Mouse (Mus musculus) urinary bladder, adult 2 months (tissue): ENCODE data around the gene Meiob. TPM values are rescaled to one million over a fixed set of nuclear protein-coding genes. Genes with fewer than 3 reads are reported as not detected.

Source experiments
- DNase-seq: peaks from one replicate; pipeline ENCODE4 v3.0.0; 2022; ENCODE audit warnings: low spot score
- polyA plus RNA-seq: library from polyadenylated mRNA; depleted of rRNA; stranded (reverse); fragments of >200 nt; gene quantifications from 2 replicates; pipeline ENCODE4 v1.2.3, GENCODE M21; 2012; rRNA removed

Gene Meiob
- polyA plus RNA-seq: 0.75 and 0.83 TPM in 2 replicates

DNA sequence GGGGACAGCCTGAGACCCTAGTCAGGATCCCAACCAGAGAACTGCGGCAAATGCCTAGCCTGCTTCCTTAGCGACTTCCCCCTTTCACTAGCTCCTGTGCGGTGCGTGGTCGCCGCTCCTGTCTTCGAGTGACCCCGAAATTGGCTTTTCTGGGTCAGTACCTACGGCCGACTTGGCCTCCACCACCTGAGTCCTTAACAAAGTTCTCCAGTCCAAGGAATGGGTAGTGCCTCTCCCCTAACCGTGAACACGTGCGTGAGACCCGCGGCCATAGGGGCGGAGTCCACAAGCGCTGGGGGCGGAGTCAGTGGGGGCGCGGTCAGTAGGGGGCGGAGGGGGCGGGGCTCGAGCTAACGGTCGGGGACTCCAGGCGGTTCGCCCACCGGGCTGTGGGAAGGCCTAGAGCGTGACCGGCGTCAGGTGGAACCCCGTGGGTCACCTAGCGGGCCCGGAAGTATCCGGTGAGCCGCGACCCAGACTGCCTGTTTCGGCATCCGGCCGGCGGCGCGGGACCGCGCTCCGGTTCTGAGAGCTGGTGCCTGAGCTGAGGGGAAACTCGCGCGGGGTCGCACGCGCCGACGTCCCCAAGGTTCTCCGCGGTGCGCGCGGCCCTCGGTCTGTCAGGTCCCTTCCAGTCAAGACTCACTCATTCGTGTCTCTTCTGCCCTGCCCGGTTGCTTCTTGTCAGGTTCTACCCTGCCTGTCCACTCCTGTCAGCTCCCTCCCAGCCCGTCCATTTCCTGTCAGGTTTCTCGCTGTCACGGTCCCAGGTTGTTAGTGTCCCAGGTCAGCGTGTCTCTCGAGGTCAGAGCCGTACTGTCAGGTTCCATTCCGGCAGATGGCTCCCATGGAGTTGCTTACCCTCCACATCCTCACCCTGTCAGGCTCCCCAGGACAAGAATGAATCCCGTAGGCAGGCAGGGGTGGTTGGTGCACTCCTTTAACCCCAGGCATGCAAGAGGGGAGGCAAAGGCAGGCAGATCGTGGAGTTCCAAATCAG is at the start of gene Meiob:
Gene Meiob (plus strand): TSS at position 338 of the 1,000 bp plus-strand sequence.
- DNase-seq: peak; percentile 36

DNA sequence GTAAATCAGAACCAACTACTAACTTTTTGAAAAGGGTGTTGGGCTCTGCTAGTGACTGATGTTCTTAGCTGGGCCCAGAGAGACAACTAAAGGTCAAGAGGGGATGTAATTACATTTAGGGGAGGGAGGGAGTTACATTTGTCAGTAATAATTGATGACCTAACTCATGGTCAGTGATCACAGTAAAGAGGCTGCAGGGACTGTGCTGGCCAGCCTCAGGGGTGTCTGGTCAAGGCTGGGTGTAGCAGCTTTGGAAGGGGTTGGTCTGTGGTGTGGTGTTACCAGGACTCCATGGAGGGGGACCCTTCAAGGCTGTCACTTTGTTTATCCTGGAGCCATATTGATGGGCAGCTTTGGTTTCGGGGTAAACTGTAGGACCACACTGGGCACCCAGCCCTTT is 46.7 kb upstream of the Meiob start:
- no peak for DNase-seq

DNA sequence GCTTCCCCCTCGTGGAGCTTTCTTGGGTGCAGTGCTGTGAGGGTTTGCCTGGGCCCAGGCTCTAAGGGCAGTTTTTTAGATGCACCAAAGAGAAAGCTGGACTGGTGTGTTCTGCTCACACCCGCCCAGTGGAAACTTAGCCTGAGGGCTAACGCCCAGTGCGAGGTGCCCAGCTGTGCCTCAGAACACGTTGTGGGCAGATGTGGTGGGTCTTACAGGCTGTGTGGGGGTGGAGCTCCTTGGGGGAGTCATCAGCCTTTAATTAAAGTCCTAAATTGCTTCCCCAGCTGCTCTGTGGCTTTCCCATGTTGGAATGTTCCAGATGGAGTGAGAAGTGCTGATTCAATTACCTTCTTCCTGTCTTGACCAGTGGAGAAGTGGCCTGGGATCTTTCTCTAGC is 43.0 kb upstream of the Meiob start:
- DNase-seq: no peak

DNA sequence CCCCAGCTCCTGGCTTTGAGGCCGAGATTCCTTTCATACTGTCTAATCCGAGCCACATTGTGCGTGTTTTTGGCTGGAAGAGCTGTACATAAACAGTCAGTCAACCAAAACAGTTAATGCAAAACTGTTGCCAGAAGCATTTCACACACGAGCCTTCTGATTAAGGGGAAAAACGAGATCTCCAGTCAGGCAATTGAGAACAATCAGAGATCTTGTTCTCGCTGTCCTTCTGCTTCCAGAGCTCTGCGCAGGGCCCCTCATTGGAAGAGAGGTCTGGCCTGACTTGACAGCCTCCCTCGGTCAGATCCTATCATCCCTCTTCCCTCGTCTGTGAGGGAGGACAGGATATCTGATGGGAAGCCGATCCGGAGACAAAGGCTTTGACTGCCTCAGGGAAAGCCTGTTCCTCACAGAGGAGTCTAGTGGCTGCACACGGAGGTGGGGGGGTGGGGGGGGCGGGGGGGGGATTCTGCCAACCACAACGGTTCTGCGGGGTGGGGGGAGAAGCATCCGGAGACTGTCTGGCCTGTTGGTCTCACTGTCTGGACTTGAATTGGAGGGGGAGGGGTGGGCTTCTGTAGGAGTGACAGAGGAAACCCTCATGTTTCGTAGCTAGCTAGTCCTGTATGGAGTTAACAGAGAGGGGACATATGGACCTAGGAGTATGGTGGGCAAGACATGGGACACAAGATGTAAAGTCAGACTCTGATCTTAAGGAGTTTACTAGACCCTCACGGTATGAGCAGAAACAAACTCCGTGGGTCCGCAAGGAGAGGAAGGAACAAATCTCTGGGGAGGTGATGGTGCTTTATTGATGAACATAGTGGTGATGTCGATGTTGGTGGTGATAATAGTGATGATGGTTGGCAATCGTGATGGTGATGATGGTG is 38.8 kb upstream of the Meiob start:
- DNase-seq: no peak

DNA sequence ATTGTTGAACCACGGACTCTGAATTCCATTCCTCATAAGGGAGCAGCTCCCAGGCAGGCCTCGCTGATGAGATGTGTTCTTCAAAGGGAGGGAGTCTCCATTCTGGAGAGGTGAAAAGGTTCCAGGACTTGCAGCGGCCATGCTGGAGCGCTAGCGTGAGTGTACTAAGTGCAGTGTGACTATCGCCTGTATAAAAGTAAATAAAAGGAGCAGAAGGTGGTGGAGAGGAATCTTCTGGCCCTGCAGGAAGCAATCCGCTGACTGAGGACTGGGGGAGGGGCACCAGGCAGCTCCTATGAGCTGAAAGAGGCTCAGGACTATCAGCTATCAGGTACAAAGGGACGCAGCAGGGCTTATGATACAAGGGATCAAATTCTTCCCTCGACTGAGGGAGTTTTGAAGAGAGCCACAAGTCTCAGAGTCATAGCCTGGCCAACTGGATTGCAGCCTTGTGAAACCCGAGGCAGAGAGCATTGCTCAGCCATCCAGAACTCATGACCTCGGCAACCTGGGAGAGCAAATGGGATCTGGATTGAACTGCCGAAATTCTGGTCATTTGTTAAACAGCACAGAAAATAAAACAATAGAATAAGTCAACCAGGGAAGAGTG is 37.7 kb upstream of the Meiob start:
- no peak for DNase-seq

DNA sequence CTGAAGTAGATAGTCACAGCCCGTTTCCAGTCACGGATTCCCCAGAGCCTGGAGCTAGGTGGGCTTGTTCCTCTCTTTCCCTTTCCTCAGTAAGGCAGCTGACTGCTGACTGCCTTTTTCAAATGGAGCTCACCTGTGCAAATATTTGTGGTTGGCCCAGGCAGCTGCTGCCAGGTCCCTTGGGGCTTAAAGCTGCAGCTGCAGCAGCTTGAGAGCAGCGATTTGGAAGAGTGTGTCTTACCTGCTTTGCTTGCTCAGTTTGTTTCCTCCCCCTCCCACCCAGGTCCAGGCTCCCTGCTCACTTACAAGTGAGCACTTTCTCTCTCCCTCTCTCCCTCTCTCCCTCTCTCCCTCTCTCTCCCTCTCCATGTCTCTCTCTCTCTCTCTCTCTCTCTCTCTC is 34.9 kb upstream of the Meiob start:
- no peak for DNase-seq

DNA sequence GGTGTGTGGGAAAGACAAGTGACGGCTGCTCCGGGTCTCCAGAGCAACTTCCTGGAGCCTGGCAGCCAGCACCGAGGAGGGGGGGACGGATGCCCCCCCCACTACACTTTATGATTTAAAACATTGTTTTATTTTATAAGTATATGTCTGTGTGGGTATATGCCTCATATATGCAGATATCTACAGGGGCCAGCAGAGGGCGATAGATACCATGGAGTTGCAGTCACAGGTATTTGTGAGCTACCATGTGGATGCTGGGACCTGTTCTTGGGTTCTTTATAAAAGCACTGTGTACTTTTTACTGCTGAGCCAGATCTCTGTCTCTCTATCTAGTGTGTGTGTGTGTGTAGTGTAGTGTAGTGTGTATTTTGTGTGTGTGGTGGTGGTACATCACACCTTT is 30.8 kb upstream of the Meiob start:
- no peak for DNase-seq

DNA sequence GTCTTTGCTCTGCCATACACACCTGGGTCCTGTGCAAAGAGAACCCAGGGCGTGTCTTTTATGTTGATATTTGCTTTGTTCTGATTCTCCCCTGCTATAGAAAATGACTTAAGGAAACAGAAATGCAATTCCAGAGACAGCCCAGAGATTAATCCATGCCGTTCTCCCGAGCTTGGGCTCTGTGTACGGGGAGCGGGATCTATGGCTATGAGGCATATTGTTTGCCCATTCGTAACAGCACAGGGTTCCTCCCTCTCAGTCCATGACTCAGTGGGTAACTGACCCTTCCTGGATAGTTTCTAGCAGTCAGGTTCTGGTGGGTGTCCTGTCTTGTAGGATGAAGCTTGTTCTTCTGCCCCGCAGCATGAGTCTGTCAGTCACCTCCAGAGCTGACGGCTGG is 28.9 kb upstream of the Meiob start:
- DNase-seq: no peak

DNA sequence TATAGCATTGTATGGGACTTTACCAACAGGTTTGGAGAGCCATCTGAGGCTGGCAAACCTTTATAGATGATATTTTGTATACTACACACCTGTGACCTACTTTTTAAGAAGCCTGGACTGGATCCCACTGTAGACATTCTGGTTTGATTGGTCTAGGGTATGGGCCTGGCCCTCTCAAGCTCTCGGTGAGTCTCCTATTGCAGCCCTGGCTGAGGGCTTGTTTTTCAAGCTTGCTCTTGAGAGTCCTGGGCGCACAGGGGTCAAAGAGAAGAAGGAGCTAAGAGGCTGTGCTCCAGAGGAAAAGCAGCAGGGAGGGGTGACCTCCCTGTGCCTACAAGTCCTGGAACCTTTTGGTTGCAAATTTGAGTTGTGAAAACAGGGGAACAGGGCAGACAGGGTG is 27.0 kb upstream of the Meiob start:
- DNase-seq: no peak

DNA sequence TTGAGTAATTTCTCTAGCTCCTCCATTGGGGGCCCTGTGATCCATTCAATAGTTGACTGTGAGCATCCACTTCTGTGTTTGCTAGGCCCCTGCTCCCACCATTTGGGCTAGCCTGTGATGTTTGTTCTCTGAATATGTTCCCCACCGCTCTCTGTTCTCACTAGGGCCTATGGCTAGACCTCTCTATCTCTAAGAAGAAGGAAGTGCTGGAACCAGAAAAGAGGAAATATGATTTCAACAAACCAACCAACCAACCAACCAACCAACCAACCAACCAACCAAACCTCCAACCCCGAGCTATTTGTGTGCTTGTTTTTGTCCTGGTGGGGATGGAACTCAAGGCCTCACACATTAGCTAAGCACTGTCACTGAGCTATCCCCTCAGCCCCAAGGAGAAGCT is 23.3 kb upstream of the Meiob start:
- DNase-seq: no peak

DNA sequence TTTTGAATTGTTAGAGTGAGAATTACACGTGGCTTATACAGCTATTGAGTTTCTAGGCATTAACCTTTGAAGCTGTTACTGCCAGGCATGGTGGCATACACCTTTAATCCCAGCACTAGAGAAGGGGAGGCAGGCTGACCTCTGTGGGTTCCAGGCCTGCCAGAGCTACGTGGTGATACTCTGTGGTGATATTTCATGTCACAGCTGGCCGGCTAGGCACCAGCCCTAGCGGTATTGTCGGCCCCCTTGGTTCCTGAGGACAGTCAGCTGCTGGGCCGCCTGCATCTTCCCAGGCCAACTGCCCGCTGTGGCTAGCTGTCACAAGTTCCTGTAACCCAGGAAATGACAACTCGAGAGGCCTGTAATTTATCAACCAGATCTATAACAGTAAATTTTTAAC is 11.9 kb upstream of the Meiob start:
- no peak for DNase-seq

DNA sequence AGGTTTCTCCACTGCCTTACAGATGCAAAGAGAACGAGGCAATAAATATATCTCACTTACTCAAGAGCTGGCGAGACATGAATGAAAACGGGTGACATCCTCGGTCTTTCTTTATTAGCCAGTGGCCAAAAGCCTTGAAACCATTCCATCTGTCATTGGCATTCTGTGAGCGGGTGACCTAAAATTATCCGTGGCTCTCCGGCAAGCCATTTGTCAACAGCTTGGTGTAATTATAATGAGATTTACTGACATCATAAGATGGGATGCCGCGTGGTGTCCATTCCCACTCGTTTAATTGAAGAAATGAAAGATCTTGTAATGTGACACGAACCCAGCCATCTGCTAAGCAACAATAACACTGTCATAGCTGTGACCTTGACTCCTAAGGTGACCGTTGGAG is 9.3 kb upstream of the Meiob start:
- DNase-seq: no peak

DNA sequence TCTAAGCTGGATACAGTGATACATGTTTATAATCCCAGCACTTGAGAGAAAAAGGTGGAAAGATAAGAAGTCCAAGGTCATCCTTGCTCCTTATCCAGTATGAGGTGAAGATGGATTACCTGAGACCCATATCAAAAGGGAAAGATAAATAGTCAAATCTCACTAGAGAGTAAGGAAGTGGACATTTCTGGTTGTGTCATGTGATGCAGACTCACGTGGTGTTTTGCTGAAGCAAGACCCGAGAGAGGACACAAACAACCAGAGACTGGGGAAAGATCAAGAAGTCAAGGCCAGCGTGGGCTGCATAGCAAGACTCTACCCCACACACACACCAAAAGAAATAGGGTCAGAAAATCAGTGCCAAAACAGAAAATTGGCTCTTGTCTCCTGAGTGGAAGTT is 7.1 kb upstream of the Meiob start:
- no peak for DNase-seq

DNA sequence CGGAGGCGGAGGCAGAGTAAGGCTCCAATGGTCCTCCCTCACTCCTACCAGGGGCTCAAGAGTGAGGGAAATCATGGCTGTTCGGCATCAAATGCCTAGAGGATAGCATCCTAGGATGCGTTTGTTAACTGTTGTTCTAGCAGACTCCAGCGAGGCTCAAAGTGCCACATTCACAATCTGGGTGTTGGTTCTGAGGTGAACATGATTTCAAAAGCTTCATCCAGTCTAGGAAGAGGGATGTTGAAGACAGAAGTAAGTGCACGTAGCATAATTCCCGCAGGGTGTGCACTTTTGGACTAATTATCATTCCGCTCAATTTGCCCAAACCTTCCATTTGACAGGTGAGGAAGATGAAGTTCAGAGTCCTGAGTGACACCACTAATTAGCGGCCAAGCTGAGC is 5.9 kb upstream of the Meiob start:
- DNase-seq: no peak

DNA sequence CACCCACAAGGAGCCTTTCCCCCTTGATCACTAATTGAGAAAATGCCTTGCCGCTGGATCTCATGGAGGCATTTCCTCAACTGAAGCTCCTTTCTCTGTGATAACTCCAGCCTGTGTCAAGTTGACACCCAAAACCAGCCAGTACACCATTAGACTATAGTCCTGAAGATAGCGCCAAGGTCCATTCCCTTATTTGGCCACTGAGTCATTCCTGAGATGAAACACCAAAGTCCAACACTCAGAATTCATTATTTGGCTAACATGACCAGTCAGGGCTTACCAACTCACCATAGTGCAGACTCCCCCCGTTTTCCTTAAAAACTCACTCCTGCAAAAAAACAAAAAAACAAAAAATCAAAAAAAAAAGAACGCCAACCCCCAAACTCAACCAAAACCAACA is 4.6 kb upstream of the Meiob start:
- DNase-seq: no peak

DNA sequence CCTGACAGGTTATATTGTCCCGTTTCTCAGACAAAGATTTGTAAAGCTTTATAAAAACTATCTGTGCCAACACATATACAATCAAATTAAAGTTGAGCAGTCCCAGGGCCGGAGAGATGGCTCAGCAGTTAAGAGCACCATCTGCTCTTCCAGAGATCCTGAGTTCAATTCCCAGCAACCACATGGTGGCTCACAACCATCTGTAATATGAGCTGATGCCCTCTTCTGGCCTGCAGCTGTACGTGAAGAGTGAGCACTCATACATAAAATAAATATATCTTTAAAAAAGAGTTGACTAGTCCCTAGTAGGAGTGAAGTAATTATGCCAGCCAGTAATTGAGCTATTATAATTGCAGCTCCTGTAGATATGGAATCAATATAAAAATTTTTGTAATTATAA is 3.6 kb upstream of the Meiob start:
- no peak for DNase-seq

DNA sequence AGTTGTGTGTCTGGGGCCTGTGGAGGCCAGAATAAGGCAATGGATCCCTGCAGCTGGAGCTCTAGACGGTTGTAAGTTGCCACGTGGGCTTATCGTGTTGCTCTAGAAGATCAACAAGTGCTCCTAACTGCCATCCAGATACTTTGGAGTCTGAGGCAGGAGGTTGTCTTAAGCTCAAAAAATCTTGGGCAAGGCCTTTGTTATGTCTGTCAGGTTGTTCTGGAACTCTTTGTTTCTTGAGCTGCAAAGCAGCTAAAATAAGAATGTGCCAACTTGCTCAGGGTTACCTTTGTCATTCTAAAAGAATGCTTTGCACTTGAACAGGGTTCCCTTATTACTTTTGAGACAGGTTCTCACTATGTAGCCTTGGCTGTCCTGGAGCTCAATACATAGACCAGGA is 7.1 kb downstream of the Meiob start:
- no peak for DNase-seq

DNA sequence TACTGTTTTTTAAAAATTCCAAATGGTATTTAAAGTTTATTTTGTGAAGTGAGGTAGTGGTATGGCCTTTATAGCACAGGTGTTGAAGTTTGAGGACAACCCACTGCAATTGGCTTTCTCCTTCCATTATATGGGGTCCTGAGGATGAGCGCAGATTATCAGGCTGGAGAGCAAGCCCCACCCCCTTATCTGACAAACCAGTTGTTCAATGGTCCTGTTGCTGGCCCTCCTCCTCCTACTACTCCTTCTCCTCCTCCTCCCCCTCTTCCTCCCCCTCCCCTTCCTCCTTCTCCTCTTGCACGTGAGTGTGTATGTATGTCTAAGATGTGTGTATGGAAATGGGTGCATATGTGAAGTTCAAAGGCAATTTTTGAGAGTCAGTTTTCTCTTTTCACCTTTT is 8.1 kb downstream of the Meiob start:
- no peak for DNase-seq

DNA sequence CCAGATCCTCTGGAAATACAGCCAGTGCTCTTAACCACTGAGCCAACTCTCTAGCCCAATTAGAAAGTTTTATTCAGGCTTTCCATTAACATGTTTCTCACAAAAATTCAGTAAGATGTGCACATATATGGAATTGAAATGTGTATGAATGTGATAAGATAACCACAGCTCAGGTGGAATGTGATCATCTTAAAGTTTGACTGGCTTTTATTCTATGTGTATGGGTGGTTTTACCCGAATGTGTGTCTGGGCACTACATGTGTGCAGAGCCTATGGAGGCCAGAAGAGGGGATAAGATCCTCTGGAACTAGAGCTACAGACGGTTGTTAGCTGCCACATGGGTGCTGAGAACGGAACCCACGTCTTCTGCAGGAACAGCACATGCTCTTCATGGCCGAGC is 11.2 kb downstream of the Meiob start:
- DNase-seq: no peak

DNA sequence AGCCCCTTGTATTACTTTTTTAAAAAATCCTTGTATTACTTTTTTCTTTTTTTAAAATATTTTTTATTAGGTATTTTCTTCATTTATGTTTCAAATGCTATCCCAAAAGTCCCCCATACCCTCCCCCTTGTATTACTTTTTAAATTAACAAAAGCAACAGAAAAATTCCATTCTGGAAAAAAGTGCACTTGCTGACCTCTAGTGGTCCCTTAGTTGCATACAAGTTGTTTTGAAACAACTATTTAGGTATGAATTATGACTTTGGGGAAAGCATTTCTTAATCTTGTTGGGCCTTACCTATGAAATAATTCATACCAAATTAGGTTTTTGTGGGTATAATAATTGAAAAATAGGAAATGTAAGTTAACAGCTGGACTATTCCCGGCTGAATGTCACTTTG is 13.4 kb downstream of the Meiob start:
- no peak for DNase-seq

DNA sequence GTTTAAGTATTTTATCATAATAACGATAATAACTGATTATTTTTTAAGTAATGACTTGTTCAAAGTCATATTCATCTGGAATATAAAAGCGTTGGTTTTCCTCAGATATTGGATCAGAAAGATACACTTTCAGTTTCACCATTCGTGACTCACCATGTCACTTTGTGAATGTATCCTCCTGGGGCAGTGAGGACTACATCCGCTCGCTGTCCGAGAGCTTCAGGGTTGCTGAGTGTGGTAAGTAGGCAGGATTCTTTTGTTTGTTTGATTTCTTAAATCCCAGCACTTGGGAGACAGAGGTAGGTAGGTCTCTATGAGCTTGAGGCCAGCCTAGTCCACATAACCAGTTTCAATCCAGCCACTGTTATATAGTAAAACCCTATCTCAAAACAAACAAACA is 14.1 kb downstream of the Meiob start:
- no peak for DNase-seq

DNA sequence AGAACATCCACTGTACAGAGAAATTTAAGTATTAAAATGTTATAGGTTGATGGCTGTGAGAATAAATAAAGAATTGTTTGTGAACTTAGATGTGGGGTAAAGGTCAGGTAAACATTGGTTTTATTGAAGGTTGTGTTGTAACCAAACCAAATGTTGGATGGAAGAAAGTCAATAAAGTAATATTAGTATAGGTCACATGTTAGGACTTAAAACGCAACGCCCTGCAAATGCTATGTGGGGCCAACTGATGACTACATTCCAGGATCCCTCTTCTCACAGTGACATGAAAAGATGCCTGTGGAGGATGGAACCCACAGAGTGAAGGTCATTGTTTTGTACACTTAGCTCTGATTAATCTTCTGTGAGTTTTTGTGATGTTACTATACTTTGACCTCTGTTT is 15.4 kb downstream of the Meiob start:
- DNase-seq: no peak
